Mouse (Mus musculus) myocyte (in vitro differentiated cells): ENCODE measurements around the gene Strap.

Source experiments
- E2F4 ChIP-seq: IDR thresholded peaks from one replicate; pipeline ENCODE4 v1.6.1; 2011; ENCODE audit warnings: mild to moderate bottlenecking, control low read depth, moderate library complexity; ENCODE audit not compliant: insufficient read depth
- MAX ChIP-seq: IDR thresholded peaks from one replicate; pipeline ENCODE4 v1.6.1; 2011; ENCODE audit warnings: low read depth, mild to moderate bottlenecking, control low read depth
- MYOD1 ChIP-seq, 3 experiments: IDR thresholded peaks; one replicate each; pipeline ENCODE4 v1.6.1; 2011; ENCODE audit warnings: control low read depth in 2 of 3, low read depth in 2 of 3, mild to moderate bottlenecking in 2 of 3, moderate library complexity in 1 of 3; ENCODE audit not compliant: insufficient read length in 2 of 3, control insufficient read depth in 1 of 3
- MYOG ChIP-seq, 3 experiments: IDR thresholded peaks; one replicate each; pipeline ENCODE4 v1.6.1; 2011; ENCODE audit warnings: control low read depth in 2 of 3, low read depth in 2 of 3, mild to moderate bottlenecking in 2 of 3; ENCODE audit not compliant: insufficient read length in 2 of 3, control insufficient read depth in 1 of 3, insufficient read depth in 1 of 3
- POLR2A ChIP-seq: IDR thresholded peaks from one replicate; pipeline ENCODE4 v1.6.1; 2011; ENCODE audit warnings: low read depth, mild to moderate bottlenecking, control low read depth, moderate library complexity; ENCODE audit not compliant: insufficient read length
- REST ChIP-seq: IDR thresholded peaks from one replicate; pipeline ENCODE4 v1.6.1; 2011; ENCODE audit warnings: mild to moderate bottlenecking, control low read depth, moderate library complexity; ENCODE audit not compliant: insufficient read depth, insufficient read length
- TCF12 ChIP-seq: IDR thresholded peaks from one replicate; pipeline ENCODE4 v1.6.1; 2011; ENCODE audit warnings: mild to moderate bottlenecking, control low read depth; ENCODE audit not compliant: poor library complexity, insufficient read depth, severe bottlenecking
- TCF3 ChIP-seq: IDR thresholded peaks from one replicate; pipeline ENCODE4 v1.6.1; 2011; ENCODE audit warnings: low read depth, control low read depth; ENCODE audit not compliant: insufficient read length
- USF1 ChIP-seq: IDR thresholded peaks from one replicate; pipeline ENCODE4 v1.6.1; 2011; ENCODE audit warnings: low read depth, mild to moderate bottlenecking, control low read depth, moderate library complexity

DNA sequence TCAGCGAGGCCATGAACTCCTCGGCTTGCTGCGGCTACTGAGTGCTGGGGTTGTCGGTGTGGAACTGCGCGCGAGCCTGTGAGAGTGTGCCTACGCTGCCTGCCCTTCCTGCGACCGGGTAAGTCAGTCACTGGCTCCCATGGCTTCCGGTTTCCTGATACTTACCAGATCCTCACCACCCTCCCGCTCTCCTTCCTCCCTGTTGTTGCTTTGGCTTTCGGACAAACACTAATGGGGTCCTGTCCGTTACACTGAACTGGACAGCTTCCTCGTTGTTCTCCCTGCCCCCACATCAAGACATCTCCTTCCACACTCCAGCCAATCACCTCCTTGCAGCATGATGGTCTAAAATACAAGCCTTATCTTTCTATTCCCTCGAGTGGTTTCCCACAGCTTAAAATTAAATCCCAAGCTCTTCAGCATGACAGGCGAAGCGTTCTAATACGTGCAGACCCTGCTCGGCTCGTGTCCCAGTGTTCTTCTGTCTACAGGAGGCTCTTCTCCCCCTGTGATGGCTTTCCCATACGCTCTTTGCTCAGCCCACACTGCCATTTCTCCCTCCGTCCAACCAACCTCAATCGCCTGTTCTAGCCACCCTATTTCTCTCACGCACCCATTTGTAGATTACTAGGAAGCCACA lies 30.5 kb upstream of the Strap start:
- TF ChIP-seq USF1 (no peak), MAX (no peak), POLR2A (no peak), REST (no peak), TCF3 (no peak), MYOD1 (IDR thresholded peaks at IDR 0.05; ENCODE audit: control insufficient read depth in 1 of 3, insufficient read length in 2 of 3, low read depth in 2 of 3) (no peak), TCF12 (no peak), E2F4 (no peak), MYOG (IDR thresholded peaks at IDR 0.05; ENCODE audit: control insufficient read depth in 1 of 3, insufficient read depth in 1 of 3, insufficient read length in 2 of 3, low read depth in 2 of 3) (no peak)
